Mouse (Mus musculus): ENCODE measurements around the gene Hspbap1. TPM values are rescaled to one million over a fixed set of nuclear protein-coding genes. Genes with fewer than 3 reads are reported as not detected.
A peak's percentile ranks its signal among the peaks of the same experiment; 100 is the strongest.

Gene Hspbap1
- total and polyA plus RNA-seq, 3 experiments: 7.2 to 9.6 TPM; not detected in 1

- no peaks in the 10 kb centered on the region for H3K79me2 ChIP-seq (ENCODE audit: control insufficient read depth, insufficient read depth, low read length, poor library complexity)
- no peak overlapping the region for H3K9ac ChIP-seq (ENCODE audit: control insufficient read depth, low read depth, low read length, poor library complexity, severe bottlenecking)
- H3K4me3 ChIP-seq (ENCODE audit: control insufficient read depth in 1 of 2, insufficient read depth in 1 of 2, low read depth in 2 of 2, low read length in 2 of 2): no peak overlapping the region
- H3K4me1 ChIP-seq (ENCODE audit: control insufficient read depth in 1 of 2, insufficient read depth in 2 of 2, low read length in 2 of 2): peaks cover 7 to 9% of the 10 kb centered on the region in 2 experiments; a peak in 3 of 4 replicates
- no peaks in the 10 kb centered on the region for H3K9me3 ChIP-seq (replicated peaks; ENCODE audit: insufficient read depth, low read length)
- no peak overlapping the region for H3K27ac ChIP-seq (ENCODE audit: control insufficient read depth, low read depth, low read length)
- H3K36me3 ChIP-seq (ENCODE audit: control insufficient read depth in 1 of 2, insufficient read depth in 2 of 2, low read length in 2 of 2): peaks cover 0 to 17% of the 10 kb centered on the region in 2 experiments; a peak in 2 of 4 replicates
- DNase-seq (ENCODE audit: low read depth, low spot score): no peak
- TF ChIP-seq MAZ (IDR thresholded peaks at IDR 0.05; ENCODE audit: low read depth, low read length): no peak
- TF ChIP-seq MEF2A (IDR thresholded peaks at IDR 0.05; ENCODE audit: extremely low read depth, insufficient replicate concordance, low read depth, low read length, poor library complexity, severe bottlenecking): no peak
- TF ChIP-seq USF2 (IDR thresholded peaks at IDR 0.05; ENCODE audit: borderline replicate concordance in 1 of 2, insufficient read depth in 1 of 2, low read depth in 1 of 2, low read length in 2 of 2): no peak
- TF ChIP-seq MXI1 (IDR thresholded peaks at IDR 0.05; ENCODE audit: low read depth, low read length): no peak
- TF ChIP-seq MYB (IDR thresholded peaks at IDR 0.05; ENCODE audit: low read depth, low read length): no peak
- no peak for TF ChIP-seq ZC3H11A (IDR thresholded peaks at IDR 0.05; ENCODE audit: low read depth, low read length)
- no peak for TF ChIP-seq NELFE (IDR thresholded peaks at IDR 0.05; ENCODE audit: low read depth, low read length)
- no peak for TF ChIP-seq ZKSCAN1 (IDR thresholded peaks at IDR 0.05; ENCODE audit: low read depth, low read length)
- no peak for TF ChIP-seq EP300 (IDR thresholded peaks at IDR 0.05; ENCODE audit: low read depth in 1 of 2, low read length in 2 of 2)
- no peak for TF ChIP-seq ETS1 (IDR thresholded peaks at IDR 0.05; ENCODE audit: low read depth, low read length)
- TF ChIP-seq UBTF (IDR thresholded peaks at IDR 0.05; ENCODE audit: borderline replicate concordance, insufficient read depth, low read depth, low read length): no peak
- no peak for TF ChIP-seq USF1 (IDR thresholded peaks at IDR 0.05; ENCODE audit: low read depth, low read length)
- TF ChIP-seq RCOR1 (IDR thresholded peaks at IDR 0.05; ENCODE audit: low read depth, low read length): no peak
- no peak for TF ChIP-seq TCF12 (IDR thresholded peaks at IDR 0.05; ENCODE audit: low read depth, low read length)
- TF ChIP-seq MYC (IDR thresholded peaks at IDR 0.05; ENCODE audit: low read depth, low read length): no peak
- H3K27me3 ChIP-seq (ENCODE audit: control insufficient read depth in 1 of 2, insufficient read depth in 2 of 2, low read length in 2 of 2): no peaks in the 10 kb centered on the region
Observed at GRCm38 (mm10) chr16:35803723-35804122, 33.5 kb downstream of the Hspbap1 start.

- Histone ChIP-seq H3K4me1 (ENCODE audit: control insufficient read depth in 1 of 2, insufficient read depth in 2 of 2, low read length in 2 of 2) (peaks cover 7 to 9% of the 10 kb centered on the region in 2 experiments; a peak in 3 of 4 replicates), H3K27ac (ENCODE audit: control insufficient read depth, low read depth, low read length) (peak overlapping the region; percentile 37)
- TF ChIP-seq NRF1 (IDR thresholded peaks at IDR 0.05; ENCODE audit: insufficient read depth, low read depth, low read length, poor library complexity, severe bottlenecking) (no peak), TCF12 (IDR thresholded peaks at IDR 0.05; ENCODE audit: low read depth, low read length) (peak; percentile 17; the same call in 1 of the 2 replicates), TBP (IDR thresholded peaks at IDR 0.05; ENCODE audit: low read depth, low read length) (no peak), JUND (IDR thresholded peaks at IDR 0.05; ENCODE audit: low read depth, low read length) (no peak), ZNF384 (IDR thresholded peaks at IDR 0.05; ENCODE audit: low read depth, low read length) (no peak), MYC (IDR thresholded peaks at IDR 0.05; ENCODE audit: low read depth, low read length) (no peak), CHD1 (IDR thresholded peaks at IDR 0.05; ENCODE audit: low read depth, low read length) (no peak), E2F4 (IDR thresholded peaks at IDR 0.05; ENCODE audit: borderline replicate concordance, low read depth, low read length) (no peak), POLR2A (IDR thresholded peaks at IDR 0.05; ENCODE audit: control insufficient read depth in 1 of 2, insufficient read depth in 1 of 2, low read depth in 1 of 2, low read length in 2 of 2, poor library complexity in 1 of 2) (no peak), POLR2AphosphoS5 (IDR thresholded peaks at IDR 0.05; ENCODE audit: borderline replicate concordance, low read depth, low read length) (no peak), GABPA (IDR thresholded peaks at IDR 0.05; ENCODE audit: low read depth, low read length) (no peak), CTCF (IDR thresholded peaks at IDR 0.05 in 2 of 3, conservative IDR thresholded peaks at IDR 0.05 in 1 of 3; ENCODE audit: control insufficient read depth in 1 of 3, insufficient read depth in 1 of 3, low read depth in 2 of 3, low read length in 3 of 3, poor library complexity in 1 of 3, severe bottlenecking in 1 of 3) (no peak), NELFE (IDR thresholded peaks at IDR 0.05; ENCODE audit: low read depth, low read length) (no peak), USF1 (IDR thresholded peaks at IDR 0.05; ENCODE audit: low read depth, low read length) (no peak), MYB (IDR thresholded peaks at IDR 0.05; ENCODE audit: low read depth, low read length) (no peak), EP300 (IDR thresholded peaks at IDR 0.05; ENCODE audit: low read depth in 1 of 2, low read length in 2 of 2) (peak; percentile 34 to 51; a peak in 3 of 4 replicates), CHD2 (IDR thresholded peaks at IDR 0.05; ENCODE audit: low read length) (no peak), SMC3 (IDR thresholded peaks at IDR 0.05; ENCODE audit: low read depth, low read length) (no peak), ZKSCAN1 (IDR thresholded peaks at IDR 0.05; ENCODE audit: low read depth, low read length) (no peak), TAL1 (IDR thresholded peaks at IDR 0.05; ENCODE audit: low read length) (no peak; the same call in 1 of the 2 replicates), MXI1 (IDR thresholded peaks at IDR 0.05; ENCODE audit: low read depth, low read length) (no peak)
Observed at GRCm38 (mm10) chr16:35806973-35807662, 36.9 kb downstream of the Hspbap1 start.

More at GRCm38 (mm10) chr16:35806973-35807662, 36.9 kb downstream of the Hspbap1 start:
- no peak overlapping the region for H3K4me3 ChIP-seq (ENCODE audit: control insufficient read depth in 1 of 2, insufficient read depth in 1 of 2, low read depth in 2 of 2, low read length in 2 of 2)
- H3K9me3 ChIP-seq (replicated peaks; ENCODE audit: insufficient read depth, low read length): no peaks in the 10 kb centered on the region
- no peaks in the 10 kb centered on the region for H3K79me2 ChIP-seq (ENCODE audit: control insufficient read depth, insufficient read depth, low read length, poor library complexity)
- peak; percentile 45 for DNase-seq (ENCODE audit: low read depth, low spot score)
- H3K27me3 ChIP-seq (ENCODE audit: control insufficient read depth in 1 of 2, insufficient read depth in 2 of 2, low read length in 2 of 2): no peaks in the 10 kb centered on the region
- peaks cover 1 to 17% of the 10 kb centered on the region in 2 experiments; a peak in 3 of 4 replicates for H3K36me3 ChIP-seq (ENCODE audit: control insufficient read depth in 1 of 2, insufficient read depth in 2 of 2, low read length in 2 of 2)
- H3K9ac ChIP-seq (ENCODE audit: control insufficient read depth, low read depth, low read length, poor library complexity, severe bottlenecking): no peak overlapping the region

Data from MEL (cell line).